Mouse (Mus musculus) retina, embryonic 14.5 days (tissue): ENCODE results near the gene Shisa2.
"Not testable (repeated sequence)": the region's sequence is repeated elsewhere in the genome, so short reads cannot be mapped to it uniquely, and the experiment has no call there.

Experiments
- DNase-seq: peaks from one replicate; pipeline ENCODE4 v3.0.0-alpha.2; 2015; ENCODE audit warnings: low spot score

Gene Shisa2

GRCm38 (mm10) chr14:59625158-59625805 lies at the start of gene Shisa2:
Gene Shisa2, plus strand, starts transcription at chr14:59625308.
- peak; percentile 94 for DNase-seq

- no peak for DNase-seq
Observed at GRCm38 (mm10) chr14:59576385-59576784, 48.7 kb upstream of the Shisa2 start.

GRCm38 (mm10) chr14:59590614-59591013 lies 34.5 kb upstream of the Shisa2 start:
- no peak for DNase-seq

GRCm38 (mm10) chr14:59591901-59592300 lies 33.2 kb upstream of the Shisa2 start:
- no peak for DNase-seq

- no peak for DNase-seq
Observed at GRCm38 (mm10) chr14:59592593-59592992, 32.5 kb upstream of the Shisa2 start.

- DNase-seq: no peak
Observed at GRCm38 (mm10) chr14:59594988-59595387, 30.1 kb upstream of the Shisa2 start.

- peak; percentile 94 for DNase-seq
Observed at GRCm38 (mm10) chr14:59597398-59598259, 27.5 kb upstream of the Shisa2 start, which contains the start of gene Cdadc1. Gene Cdadc1, minus strand, starts transcription at chr14:59597959.

GRCm38 (mm10) chr14:59598260-59598627 lies 26.9 kb upstream of the Shisa2 start:
- DNase-seq: no peak

- DNase-seq: peak; percentile 76
Observed at GRCm38 (mm10) chr14:59604002-59604645, 21.0 kb upstream of the Shisa2 start.

GRCm38 (mm10) chr14:59605671-59606353 lies 19.3 kb upstream of the Shisa2 start:
- DNase-seq: peak; percentile 92

GRCm38 (mm10) chr14:59607021-59607420 lies 18.1 kb upstream of the Shisa2 start:
- no peak for DNase-seq

- peak; percentile 69 for DNase-seq
Observed at GRCm38 (mm10) chr14:59612920-59613625, 12.0 kb upstream of the Shisa2 start.

GRCm38 (mm10) chr14:59614149-59614548 lies 11.0 kb upstream of the Shisa2 start:
- DNase-seq: not testable (repeated sequence)

- no peak for DNase-seq
Observed at GRCm38 (mm10) chr14:59616802-59617201, 8.3 kb upstream of the Shisa2 start.

- no peak for DNase-seq
Observed at GRCm38 (mm10) chr14:59624326-59624885, 702 bp upstream of the Shisa2 start.

GRCm38 (mm10) chr14:59625806-59626364 lies 777 bp downstream of the Shisa2 start:
- DNase-seq: peak; percentile 80

GRCm38 (mm10) chr14:59626711-59627110 lies 1.6 kb downstream of the Shisa2 start:
- DNase-seq: no peak

- peak; percentile 45 for DNase-seq
Observed at GRCm38 (mm10) chr14:59627142-59627680, 2.1 kb downstream of the Shisa2 start.

GRCm38 (mm10) chr14:59627823-59628222 lies 2.7 kb downstream of the Shisa2 start:
- DNase-seq: peak; percentile 68

GRCm38 (mm10) chr14:59629308-59629707 lies 4.2 kb downstream of the Shisa2 start:
- no peak for DNase-seq
